Mouse (Mus musculus) heart, embryonic 11.5 days (tissue): ENCODE results near the gene Csmd2. TPM values are rescaled to one million over a fixed set of nuclear protein-coding genes. Genes with fewer than 3 reads are reported as not detected.
"Not testable (repeated sequence)": the region's sequence is repeated elsewhere in the genome, so short reads cannot be mapped to it uniquely, and the experiment has no call there.

Source experiments
- ATAC-seq: fragments of 200-750 bp; cut with Nextera tagmentation; replicated peaks from 2 replicates; pipeline ENCODE4 v1.8.0; 2017; ENCODE audit warnings: moderate library complexity; ENCODE audit not compliant: insufficient number of reproducible peaks, low FRiP score, low TSS enrichment
- H3K27ac ChIP-seq: fragments of 300-500 bp; sonication (generic); 2 replicates; pipeline ENCODE4 v1.5.1; 2014; ENCODE audit warnings: mild to moderate bottlenecking, low read depth, low read length
- H3K27me3 ChIP-seq: fragments of 300-500 bp; sonication (generic); 2 replicates; pipeline ENCODE4 v1.6.1; 2014; ENCODE audit warnings: mild to moderate bottlenecking, low read length, mixed read lengths; ENCODE audit not compliant: control insufficient read depth, insufficient read depth
- H3K36me3 ChIP-seq: fragments of 300-500 bp; sonication (generic); 2 replicates; pipeline ENCODE4 v1.6.1; 2014; ENCODE audit warnings: mild to moderate bottlenecking, low read length, moderate library complexity, mixed read lengths; ENCODE audit not compliant: control insufficient read depth, insufficient read depth
- H3K4me1 ChIP-seq: fragments of 300-500 bp; sonication (generic); 2 replicates; pipeline ENCODE4 v1.6.1; 2014; ENCODE audit warnings: low read length; ENCODE audit not compliant: control insufficient read depth, insufficient read depth
- H3K4me2 ChIP-seq: fragments of 300-500 bp; sonication (generic); 2 replicates; pipeline ENCODE4 v1.6.1; 2014; ENCODE audit warnings: mild to moderate bottlenecking, moderate library complexity
- H3K4me3 ChIP-seq: fragments of 300-500 bp; sonication (generic); 2 replicates; pipeline ENCODE4 v1.5.1; 2014; ENCODE audit warnings: low read depth, low read length
- H3K9ac ChIP-seq: fragments of 300-500 bp; sonication (generic); 2 replicates; pipeline ENCODE4 v1.6.1; 2014; ENCODE audit warnings: mild to moderate bottlenecking, low read depth, low read length, moderate library complexity
- H3K9me3 ChIP-seq: fragments of 300-500 bp; sonication (generic); replicated peaks from 2 replicates; pipeline ENCODE4 v1.6.1; 2016; ENCODE audit warnings: low read length; ENCODE audit not compliant: control insufficient read depth
- whole genome bisulfite sequencing: fragments of 180-500 bp; shearing (Covaris S2); extraction: QIAGEN DNeasy Blood & Tissue Kit; methylation state at CpG from one replicate; pipeline ENCODE4 v1.1.7; 2014; ENCODE audit not compliant: insufficient replicate concordance; 5-methylcytosine and 5-hydroxymethylcytosine counted together
- polyA plus RNA-seq: library from polyadenylated mRNA; unstranded; fragments of >200 nt; fragmentation: Nextera tagmentation; extraction: Ambion mirVana; gene quantifications from 2 replicates; pipeline ENCODE4 v1.2.1, GENCODE M21; 2014

Gene Csmd2
- polyA plus RNA-seq, 1 experiment from 2014 or later: 0.21 TPM

GRCm38 (mm10) chr4:128514496-128514895, 526.8 kb downstream of the Csmd2 start:
- Histone ChIP-seq H3K9me3 (no peaks in the 10 kb centered on the region), H3K36me3 (no peaks in the 10 kb centered on the region), H3K4me3 (no peak overlapping the region), H3K27me3 (no peaks in the 10 kb centered on the region), H3K4me1 (no peaks in the 10 kb centered on the region), H3K9ac (no peak overlapping the region), H3K4me2 (no peak overlapping the region), H3K27ac (no peak overlapping the region)
- whole genome bisulfite sequencing: 77% methylated on average over 5 of the region's 5 CpGs
- no peak for ATAC-seq

- Histone ChIP-seq H3K9ac (no peak overlapping the region), H3K9me3 (no peaks in the 10 kb centered on the region), H3K27me3 (no peaks in the 10 kb centered on the region), H3K4me3 (no peak overlapping the region), H3K27ac (no peak overlapping the region), H3K4me1 (no peaks in the 10 kb centered on the region), H3K4me2 (no peak overlapping the region), H3K36me3 (no peaks in the 10 kb centered on the region)
- WGBS: 86% methylated on average over 6 of the region's 6 CpGs
- ATAC-seq: no peak
Measured at GRCm38 (mm10) chr4:128521276-128521675, 533.6 kb downstream of the Csmd2 start.

- H3K4me2 ChIP-seq: no peak overlapping the region
- no peak overlapping the region for H3K4me3 ChIP-seq
- H3K27ac ChIP-seq: no peak overlapping the region
- no peaks in the 10 kb centered on the region for H3K36me3 ChIP-seq
- H3K9me3 ChIP-seq: no peaks in the 10 kb centered on the region
- 17% methylated on average over 2 of the region's 2 CpGs for WGBS
- no peaks in the 10 kb centered on the region for H3K27me3 ChIP-seq
- ATAC-seq: no peak
- H3K9ac ChIP-seq: no peak overlapping the region
- no peaks in the 10 kb centered on the region for H3K4me1 ChIP-seq
Measured at GRCm38 (mm10) chr4:128543378-128543777, 555.7 kb downstream of the Csmd2 start.

GRCm38 (mm10) chr4:128543956-128544486, 556.4 kb downstream of the Csmd2 start:
- H3K36me3 ChIP-seq, ATAC-seq, H3K4me3 ChIP-seq, H3K9ac ChIP-seq, H3K4me2 ChIP-seq, H3K27ac ChIP-seq, H3K9me3 ChIP-seq, H3K4me1 ChIP-seq, H3K27me3 ChIP-seq: not testable (repeated sequence)
- WGBS: 62% methylated on average over 2 of the region's 2 CpGs

- no peaks in the 10 kb centered on the region for H3K4me1 ChIP-seq
- no peak for ATAC-seq
- no peak overlapping the region for H3K9ac ChIP-seq
- 75% methylated on average over 6 of the region's 6 CpGs for WGBS
- H3K27ac ChIP-seq: no peak overlapping the region
- no peak overlapping the region for H3K4me2 ChIP-seq
- no peaks in the 10 kb centered on the region for H3K36me3 ChIP-seq
- no peaks in the 10 kb centered on the region for H3K27me3 ChIP-seq
- no peak overlapping the region for H3K4me3 ChIP-seq
- H3K9me3 ChIP-seq: no peaks in the 10 kb centered on the region
Measured at GRCm38 (mm10) chr4:128550756-128551155, 563.1 kb downstream of the Csmd2 start.

- Histone ChIP-seq H3K4me2 (no peak overlapping the region), H3K27ac (no peak overlapping the region), H3K36me3 (no peaks in the 10 kb centered on the region), H3K27me3 (no peaks in the 10 kb centered on the region), H3K4me1 (no peaks in the 10 kb centered on the region), H3K9me3 (no peaks in the 10 kb centered on the region), H3K4me3 (no peak overlapping the region), H3K9ac (no peak overlapping the region)
- WGBS: 95% methylated on average over 2 of the region's 2 CpGs
- ATAC-seq: no peak
Measured at GRCm38 (mm10) chr4:128554198-128554597, 566.5 kb downstream of the Csmd2 start.

- 70% methylated on average over 3 of the region's 3 CpGs for WGBS
Measured at GRCm38 (mm10) chr4:128560327-128560726, 572.7 kb downstream of the Csmd2 start.

GRCm38 (mm10) chr4:128575811-128576210, 588.2 kb downstream of the Csmd2 start:
- Histone ChIP-seq H3K27me3 (no peaks in the 10 kb centered on the region), H3K4me1 (no peaks in the 10 kb centered on the region), H3K9ac (no peak overlapping the region), H3K27ac (no peak overlapping the region), H3K9me3 (peaks cover 9% of the 10 kb centered on the region), H3K36me3 (peaks cover 8% of the 10 kb centered on the region), H3K4me2 (no peak overlapping the region), H3K4me3 (no peak overlapping the region)
- 83% methylated on average over 4 of the region's 4 CpGs for WGBS
- no peak for ATAC-seq

More at GRCm38 (mm10) chr4:128560327-128560726, 572.7 kb downstream of the Csmd2 start:
- no peaks in the 10 kb centered on the region for H3K4me1 ChIP-seq
- H3K9ac ChIP-seq: no peak overlapping the region
- no peak for ATAC-seq
- H3K9me3 ChIP-seq: no peaks in the 10 kb centered on the region
- H3K4me3 ChIP-seq: no peak overlapping the region
- H3K36me3 ChIP-seq: no peaks in the 10 kb centered on the region
- no peak overlapping the region for H3K4me2 ChIP-seq
- no peaks in the 10 kb centered on the region for H3K27me3 ChIP-seq
- no peak overlapping the region for H3K27ac ChIP-seq

- H3K36me3 ChIP-seq: peaks cover 31% of the 10 kb centered on the region
- no peak for ATAC-seq
Measured at GRCm38 (mm10) chr4:128579182-128579581, 591.5 kb downstream of the Csmd2 start.

More at GRCm38 (mm10) chr4:128579182-128579581, 591.5 kb downstream of the Csmd2 start:
- Histone ChIP-seq H3K4me3 (no peak overlapping the region), H3K27me3 (no peaks in the 10 kb centered on the region), H3K9me3 (peaks cover 33% of the 10 kb centered on the region), H3K4me2 (no peak overlapping the region), H3K4me1 (no peaks in the 10 kb centered on the region), H3K27ac (no peak overlapping the region), H3K9ac (no peak overlapping the region)
- WGBS: 50% methylated on average over 4 of the region's 4 CpGs
